Mouse (Mus musculus) MEL (cell line): ENCODE measurements around the gene Itgae. TPM values are rescaled to one million over a fixed set of nuclear protein-coding genes. Genes with fewer than 3 reads are reported as not detected.

Experiments used
- DNase-seq: peaks from one replicate; pipeline ENCODE4 v3.0.0; 2011; ENCODE audit warnings: low read depth, low spot score
- H3K27ac ChIP-seq: 2 replicates; pipeline ENCODE4 v1.5.1; 2012; ENCODE audit warnings: low read depth, mild to moderate bottlenecking, control low read depth, low read length, moderate library complexity; ENCODE audit not compliant: control insufficient read depth
- H3K27me3 ChIP-seq, 2 experiments: fragments of 150-350 bp in 1 of 2; sonication (generic) in 1 of 2; 2 replicates each; pipeline ENCODE4 v1.6.1; 2012; ENCODE audit warnings: low read length in 2 of 2, mild to moderate bottlenecking in 2 of 2, improper control_type of control experiment in 1 of 2, moderate library complexity in 1 of 2; ENCODE audit not compliant: insufficient read depth in 2 of 2, control insufficient read depth in 1 of 2
- H3K36me3 ChIP-seq, 2 experiments: 2 replicates each; pipeline ENCODE4 v1.6.1; 2012 to 2014; ENCODE audit warnings: low read length in 2 of 2, improper control_type of control experiment in 1 of 2, inconsistent platforms in 1 of 2, mild to moderate bottlenecking in 1 of 2; ENCODE audit not compliant: insufficient read depth in 2 of 2, control insufficient read depth in 1 of 2
- H3K4me1 ChIP-seq, 2 experiments: fragments of 150-350 bp in 1 of 2; sonication (generic) in 1 of 2; 2 replicates each; pipeline ENCODE4 v1.6.1; 2012; ENCODE audit warnings: low read length in 2 of 2, improper control_type of control experiment in 1 of 2, mild to moderate bottlenecking in 1 of 2; ENCODE audit not compliant: insufficient read depth in 2 of 2, control insufficient read depth in 1 of 2
- H3K4me3 ChIP-seq, 2 experiments: fragments of 150-350 bp in 1 of 2; sonication (generic) in 1 of 2; 2 replicates each; pipeline ENCODE4 v1.5.1; 2012; ENCODE audit warnings: low read depth in 2 of 2, low read length in 2 of 2, mild to moderate bottlenecking in 2 of 2, moderate library complexity in 2 of 2, control low read depth in 1 of 2, improper control_type of control experiment in 1 of 2; ENCODE audit not compliant: control insufficient read depth in 1 of 2, insufficient read depth in 1 of 2
- H3K79me2 ChIP-seq: 2 replicates; pipeline ENCODE4 v1.6.1; 2012; ENCODE audit warnings: mild to moderate bottlenecking, low read length, moderate library complexity; ENCODE audit not compliant: control insufficient read depth, poor library complexity, insufficient read depth
- H3K9ac ChIP-seq: 2 replicates; pipeline ENCODE4 v1.6.1; 2012; ENCODE audit warnings: low read depth, mild to moderate bottlenecking, control low read depth, low read length, moderate library complexity; ENCODE audit not compliant: control insufficient read depth, poor library complexity, severe bottlenecking
- H3K9me3 ChIP-seq: fragments of 150-350 bp; sonication (generic); replicated peaks from 2 replicates; pipeline ENCODE4 v1.6.1; 2012; ENCODE audit warnings: mild to moderate bottlenecking, low read length, improper control_type of control experiment, moderate library complexity; ENCODE audit not compliant: insufficient read depth
- CHD1 ChIP-seq: IDR thresholded peaks from 2 replicates; pipeline ENCODE4 v1.6.1; 2012; ENCODE audit warnings: low read depth, mild to moderate bottlenecking, inconsistent platforms, low read length, improper control_type of control experiment
- CHD2 ChIP-seq: IDR thresholded peaks from 2 replicates; pipeline ENCODE4 v1.6.1; 2011; ENCODE audit warnings: low read length, improper control_type of control experiment
- EP300 ChIP-seq, 2 experiments: IDR thresholded peaks; 2 replicates each; pipeline ENCODE4 v1.6.1; 2011; ENCODE audit warnings: improper control_type of control experiment in 2 of 2, low read length in 2 of 2, low read depth in 1 of 2, mild to moderate bottlenecking in 1 of 2
- GATA1 ChIP-seq: IDR thresholded peaks from 2 replicates; pipeline ENCODE4 v1.6.1; 2011; ENCODE audit warnings: low read depth, low read length, improper control_type of control experiment
- JUND ChIP-seq: IDR thresholded peaks from 2 replicates; pipeline ENCODE4 v1.6.1; 2011; ENCODE audit warnings: low read depth, mild to moderate bottlenecking, improper control_type of control experiment, low read length
- KAT2A ChIP-seq: conservative IDR thresholded peaks from 2 replicates; pipeline ENCODE4 v1.6.1; 2012; ENCODE audit warnings: low read depth, low read length, improper control_type of control experiment, inconsistent platforms
- MAFK ChIP-seq: IDR thresholded peaks from 2 replicates; pipeline ENCODE4 v1.6.1; 2011; ENCODE audit warnings: low read depth, mild to moderate bottlenecking, low read length, improper control_type of control experiment, borderline replicate concordance
- MEF2A ChIP-seq: IDR thresholded peaks from 2 replicates; pipeline ENCODE4 v1.6.1; 2014; ENCODE audit warnings: low read depth, mild to moderate bottlenecking, inconsistent platforms, low read length, improper control_type of control experiment; ENCODE audit not compliant: poor library complexity, insufficient replicate concordance, severe bottlenecking; ENCODE audit errors: extremely low read depth
- MYB ChIP-seq: IDR thresholded peaks from 2 replicates; pipeline ENCODE4 v1.6.1; 2011; ENCODE audit warnings: mild to moderate bottlenecking, low read depth, low read length, improper control_type of control experiment
- NRF1 ChIP-seq: IDR thresholded peaks from 2 replicates; pipeline ENCODE4 v1.6.1; 2014; ENCODE audit warnings: low read depth, mild to moderate bottlenecking, inconsistent platforms, low read length, improper control_type of control experiment, moderate library complexity; ENCODE audit not compliant: poor library complexity, insufficient read depth, severe bottlenecking
- POLR2AphosphoS5 ChIP-seq: IDR thresholded peaks from 2 replicates; pipeline ENCODE4 v1.6.1; 2012; ENCODE audit warnings: low read depth, borderline replicate concordance, mild to moderate bottlenecking, inconsistent platforms, low read length, moderate library complexity, mixed read lengths
- RAD21 ChIP-seq: IDR thresholded peaks from 2 replicates; pipeline ENCODE4 v1.6.1; 2011; ENCODE audit warnings: mild to moderate bottlenecking, low read depth, low read length, improper control_type of control experiment
- SIN3A ChIP-seq: IDR thresholded peaks from 2 replicates; pipeline ENCODE4 v1.6.1; 2012; ENCODE audit warnings: low read length, improper control_type of control experiment, inconsistent platforms
- USF2 ChIP-seq, 2 experiments: IDR thresholded peaks; 2 replicates each; pipeline ENCODE4 v1.6.1; 2011 to 2012; ENCODE audit warnings: improper control_type of control experiment in 2 of 2, low read length in 2 of 2, borderline replicate concordance in 1 of 2, inconsistent platforms in 1 of 2, low read depth in 1 of 2, mild to moderate bottlenecking in 1 of 2; ENCODE audit not compliant: insufficient read depth in 1 of 2
- ZKSCAN1 ChIP-seq: IDR thresholded peaks from 2 replicates; pipeline ENCODE4 v1.6.1; 2012; ENCODE audit warnings: low read depth, mild to moderate bottlenecking, inconsistent platforms, low read length, improper control_type of control experiment, moderate library complexity
- ZNF384 ChIP-seq: IDR thresholded peaks from 2 replicates; pipeline ENCODE4 v1.6.1; 2012; ENCODE audit warnings: low read depth, mild to moderate bottlenecking, inconsistent platforms, low read length, improper control_type of control experiment
- polyA plus RNA-seq, 2 experiments: library from polyadenylated mRNA; stranded (reverse) in 1 of 2; unstranded in 1 of 2; fragments of >175 nt in 1 of 2; fragments of >200 nt in 1 of 2; gene quantifications; 2 replicates each; pipeline versions ENCODE4 v1.2.1 to v1.2.4; 2012; ENCODE audit warnings: low replicate concordance in 2 of 2, low read depth in 1 of 2; ENCODE audit not compliant: insufficient read length in 2 of 2, insufficient read depth in 1 of 2, missing spikeins in 1 of 2
- total RNA-seq: library from RNA; depleted of rRNA; stranded (reverse); fragments of 300-350 nt; gene quantifications from 2 replicates; pipeline ENCODE4 v1.2.3, GENCODE M21; 2012; rRNA removed

The Itgae gene
- 0.04 and 0.16 TPM in 2 replicates for total RNA-seq
- under 1 TPM in 1 of 2 experiments, not detected in 1; 0.22 TPM for polyA plus RNA-seq

DNA sequence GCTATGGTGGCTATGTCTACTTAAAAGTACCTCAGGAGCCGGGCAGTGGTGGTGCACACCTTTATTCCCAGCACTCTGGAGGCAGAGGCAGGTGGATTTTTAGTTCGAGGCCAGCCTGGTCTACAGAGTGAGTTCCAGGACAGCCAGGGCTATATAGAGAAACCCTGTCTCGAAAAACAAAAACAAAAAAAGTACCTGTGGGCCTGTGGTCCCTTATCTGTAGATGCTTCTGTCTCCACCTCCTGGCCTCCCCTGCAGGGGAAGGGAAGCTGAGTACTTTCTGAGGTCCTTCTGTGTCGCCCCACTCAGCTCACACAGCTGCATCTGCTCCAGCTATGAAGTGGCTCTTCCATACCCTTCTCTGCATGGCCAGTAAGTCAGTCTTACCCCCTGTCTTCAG, at the start of gene Itgae:
Gene Itgae (plus strand): TSS at position 301 of the 400 bp plus-strand sequence.
- no peaks in the 10 kb centered on the region for H3K9me3 ChIP-seq

GRCm38 (mm10) chr11:73044229-73044755, 46.1 kb upstream of the Itgae start:
- Histone ChIP-seq H3K9ac (no peak overlapping the region), H3K4me1 (peaks cover 2 to 9% of the 10 kb centered on the region in 2 experiments; a peak in 1 of 4 replicates), H3K9me3 (no peaks in the 10 kb centered on the region), H3K27ac (no peak overlapping the region), H3K27me3 (no peaks in the 10 kb centered on the region), H3K4me3 (no peak overlapping the region), H3K36me3 (peaks cover 0 to 5% of the 10 kb centered on the region in 2 experiments; a peak in 2 of 4 replicates), H3K79me2 (peaks cover 14% of the 10 kb centered on the region)
- no peak for TF ChIP-seq MYB
- no peak for TF ChIP-seq MAFK
- no peak for TF ChIP-seq NRF1
- no peak for DNase-seq

More for the DNA sequence above, at the start of gene Itgae:
- no peak within 1 kb of the TSS for H3K9ac ChIP-seq
- peaks cover 0 to 22% of the 10 kb centered on the region in 2 experiments; a peak in 2 of 4 replicates for H3K4me1 ChIP-seq
- H3K79me2 ChIP-seq: no peaks in the 10 kb centered on the region
- TF ChIP-seq SIN3A: no peak
- TF ChIP-seq KAT2A: no peak
- no peak for TF ChIP-seq GATA1
- no peak for TF ChIP-seq RAD21
- TF ChIP-seq JUND: no peak
- no peak for TF ChIP-seq EP300 (IDR thresholded peaks at IDR 0.05; ENCODE audit: low read depth in 1 of 2, low read length in 2 of 2)
- TF ChIP-seq CHD2: no peak
- no peak for TF ChIP-seq ZKSCAN1
- no peak for TF ChIP-seq CHD1
- no peak for TF ChIP-seq MEF2A
- no peak for TF ChIP-seq ZNF384
- no peak for TF ChIP-seq USF2 (IDR thresholded peaks at IDR 0.05; ENCODE audit: borderline replicate concordance in 1 of 2, insufficient read depth in 1 of 2, low read depth in 1 of 2, low read length in 2 of 2)
- TF ChIP-seq POLR2AphosphoS5: no peak
- H3K27ac ChIP-seq: no peak within 1 kb of the TSS
- H3K36me3 ChIP-seq: peaks cover 0 to 9% of the 10 kb centered on the region in 2 experiments; a peak in 2 of 4 replicates
- H3K27me3 ChIP-seq: no peaks in the 10 kb centered on the region
- DNase-seq: peak; percentile 41
- H3K4me3 ChIP-seq: no peak within 1 kb of the TSS
